Mouse (Mus musculus) neural tube, embryonic 14.5 days (tissue): Measurements from ENCODE around the gene Col4a2. TPM values are rescaled to one million over a fixed set of nuclear protein-coding genes. Genes with fewer than 3 reads are reported as not detected.

Experiments
- ATAC-seq: fragments of 200-750 bp; cut with Nextera tagmentation; 2 replicates; pipeline ENCODE4 v1.8.0; 2017; ENCODE audit warnings: low read depth, mild to moderate bottlenecking, moderate TSS enrichment, moderate library complexity
- H3K27ac ChIP-seq: fragments of 300-500 bp; sonication (generic); 2 replicates; pipeline ENCODE4 v1.5.1; 2014; ENCODE audit warnings: low read depth, mild to moderate bottlenecking, control low read depth, low read length, moderate library complexity, mixed read lengths
- H3K27me3 ChIP-seq: fragments of 300-500 bp; sonication (generic); 2 replicates; pipeline ENCODE4 v1.6.1; 2014; ENCODE audit warnings: low read length; ENCODE audit not compliant: control insufficient read depth, insufficient read depth
- H3K36me3 ChIP-seq: fragments of 300-500 bp; sonication (generic); 2 replicates; pipeline ENCODE4 v1.6.1; 2014; ENCODE audit warnings: low read length, mixed read lengths; ENCODE audit not compliant: control insufficient read depth, insufficient read depth
- H3K4me1 ChIP-seq: fragments of 300-500 bp; sonication (generic); 2 replicates; pipeline ENCODE4 v1.6.1; 2014; ENCODE audit warnings: low read length; ENCODE audit not compliant: control insufficient read depth, insufficient read depth
- H3K4me2 ChIP-seq: fragments of 300-500 bp; sonication (generic); 2 replicates; pipeline ENCODE4 v1.6.1; 2014; ENCODE audit warnings: mild to moderate bottlenecking, low read depth, low read length, control low read depth
- H3K4me3 ChIP-seq: fragments of 300-500 bp; sonication (generic); 2 replicates; pipeline ENCODE4 v1.5.1; 2014; ENCODE audit warnings: low read depth, low read length, control low read depth, mixed read lengths
- H3K9ac ChIP-seq: fragments of 300-500 bp; sonication (generic); replicated peaks from 2 replicates; pipeline ENCODE4 v1.6.1; 2014; ENCODE audit warnings: low read depth, mild to moderate bottlenecking, control low read depth, low read length, mixed read lengths
- H3K9me3 ChIP-seq: fragments of 300-500 bp; sonication (generic); 2 replicates; pipeline ENCODE4 v1.6.1; 2016; ENCODE audit warnings: low read length; ENCODE audit not compliant: control insufficient read depth
- WGBS: fragments of 180-500 bp; shearing (Covaris S2); extraction: QIAGEN DNeasy Blood & Tissue Kit; methylation state at CpG from one replicate; pipeline ENCODE4 v1.1.7; 2014; 5-methylcytosine and 5-hydroxymethylcytosine counted together
- polyA plus RNA-seq: library from polyadenylated mRNA; unstranded; fragments of >200 nt; fragmentation: Nextera tagmentation; extraction: Ambion mirVana; gene quantifications from 2 replicates; pipeline ENCODE4 v1.2.1, GENCODE M21; 2014

Col4a2 gene
- polyA plus RNA-seq, 1 experiment from 2014 or later, result 11.8 TPM

DNA sequence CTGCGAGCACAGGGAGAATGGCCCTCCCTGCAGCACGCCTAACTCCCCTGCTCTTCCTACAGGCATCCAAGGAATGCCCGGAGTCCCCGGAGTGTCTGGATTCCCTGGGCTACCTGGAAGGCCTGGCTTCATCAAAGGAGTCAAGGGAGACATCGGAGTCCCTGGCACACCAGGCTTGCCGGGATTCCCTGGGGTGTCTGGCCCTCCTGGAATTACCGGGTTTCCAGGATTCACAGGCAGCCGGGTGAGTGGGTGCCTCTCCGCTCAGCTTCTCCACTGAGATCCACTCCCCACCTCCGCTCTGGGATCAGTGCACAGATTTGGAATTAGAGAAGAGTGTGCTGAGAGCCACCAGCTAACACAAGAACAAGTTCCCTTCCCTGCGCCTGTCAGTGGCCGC is 125.3 kb downstream of the Col4a2 start:
- Histone ChIP-seq H3K9me3 (no peaks in the 10 kb centered on the region), H3K36me3 (no peaks in the 10 kb centered on the region), H3K9ac (no peak overlapping the region), H3K4me2 (no peak overlapping the region), H3K4me1 (no peaks in the 10 kb centered on the region), H3K27me3 (no peaks in the 10 kb centered on the region), H3K27ac (no peak overlapping the region), H3K4me3 (no peak overlapping the region)
- ATAC-seq, result no peak
- WGBS, result 60% methylated on average over 12 of the region's 12 CpGs

DNA sequence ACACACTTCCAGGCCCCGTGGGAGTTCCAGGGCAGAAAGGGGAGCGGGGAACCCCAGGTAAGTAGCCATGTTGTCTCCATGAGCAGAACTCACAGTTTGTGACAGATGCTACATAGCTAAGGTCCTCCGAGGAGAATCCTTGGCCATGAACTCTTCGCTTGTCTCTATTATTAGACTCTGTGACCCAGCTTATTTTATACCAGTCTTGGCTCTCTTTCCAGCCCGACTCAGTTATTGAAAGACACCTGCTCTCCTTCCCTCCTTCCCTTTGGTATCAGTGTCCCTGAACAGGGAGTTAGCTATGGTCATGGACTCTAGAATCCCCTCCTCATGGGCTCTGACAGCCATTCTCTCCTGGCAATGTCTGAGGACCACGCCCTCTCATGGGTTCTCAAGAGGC is 128.7 kb downstream of the Col4a2 start:
- ATAC-seq, result no peak
- 95% methylated on average over 6 of the region's 6 CpGs for WGBS
- H3K27ac ChIP-seq, result no peak overlapping the region

DNA sequence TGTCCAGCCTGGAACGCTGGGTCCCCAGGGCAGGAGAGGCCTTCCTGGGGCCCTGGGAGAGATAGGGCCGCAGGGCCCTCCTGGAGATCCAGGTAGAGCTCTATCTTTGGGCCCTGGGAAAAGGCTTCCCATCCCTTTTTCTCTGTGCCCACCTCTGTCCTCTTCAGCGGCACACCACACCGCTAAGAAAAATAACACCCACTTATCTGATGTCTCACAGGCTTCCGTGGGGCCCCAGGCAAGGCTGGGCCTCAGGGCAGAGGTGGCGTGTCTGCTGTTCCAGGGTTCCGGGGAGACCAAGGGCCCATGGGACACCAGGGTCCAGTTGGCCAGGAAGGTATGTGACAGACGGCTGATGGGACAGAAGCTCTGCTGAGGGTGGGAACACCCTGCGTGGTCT is 131.0 kb downstream of the Col4a2 start:
- H3K36me3 ChIP-seq, result no peaks in the 10 kb centered on the region
- H3K4me1 ChIP-seq, result no peaks in the 10 kb centered on the region
- WGBS, result 91% methylated on average over 9 of the region's 9 CpGs
- no peaks in the 10 kb centered on the region for H3K9me3 ChIP-seq
- ATAC-seq, result no peak
- no peak overlapping the region for H3K4me2 ChIP-seq
- H3K9ac ChIP-seq, result no peak overlapping the region
- no peak overlapping the region for H3K27ac ChIP-seq
- no peak overlapping the region for H3K4me3 ChIP-seq
- no peaks in the 10 kb centered on the region for H3K27me3 ChIP-seq

More for the DNA sequence above, 128.7 kb downstream of the Col4a2 start:
- Histone ChIP-seq H3K4me3 (no peak overlapping the region), H3K4me2 (no peak overlapping the region), H3K9me3 (no peaks in the 10 kb centered on the region), H3K4me1 (no peaks in the 10 kb centered on the region), H3K27me3 (no peaks in the 10 kb centered on the region), H3K36me3 (no peaks in the 10 kb centered on the region), H3K9ac (no peak overlapping the region)

DNA sequence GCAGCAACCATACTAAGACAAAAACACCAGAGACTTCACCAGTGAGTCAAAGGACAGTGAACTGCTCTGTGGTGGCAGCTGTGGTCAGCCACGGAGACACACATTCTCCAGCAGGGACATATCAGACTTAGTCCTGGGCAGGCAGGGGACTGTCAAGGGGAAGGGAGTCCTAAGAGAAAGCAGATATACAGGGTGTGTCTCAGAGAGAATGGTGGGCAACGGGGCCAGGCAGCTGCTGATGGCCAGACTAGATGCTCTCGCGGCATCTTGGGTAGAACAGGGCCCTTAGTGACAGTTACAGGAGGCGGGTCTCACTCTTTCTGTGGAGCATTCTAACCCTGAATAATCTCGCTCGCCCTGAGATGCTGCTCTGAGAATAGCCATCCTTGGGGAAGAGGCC is 131.6 kb downstream of the Col4a2 start:
- 86% methylated on average over 7 of the region's 7 CpGs for WGBS
- no peak for ATAC-seq
- Histone ChIP-seq H3K9ac (no peak overlapping the region), H3K9me3 (no peaks in the 10 kb centered on the region), H3K4me1 (no peaks in the 10 kb centered on the region), H3K36me3 (no peaks in the 10 kb centered on the region), H3K27me3 (no peaks in the 10 kb centered on the region), H3K4me3 (no peak overlapping the region), H3K4me2 (no peak overlapping the region), H3K27ac (no peak overlapping the region)

DNA sequence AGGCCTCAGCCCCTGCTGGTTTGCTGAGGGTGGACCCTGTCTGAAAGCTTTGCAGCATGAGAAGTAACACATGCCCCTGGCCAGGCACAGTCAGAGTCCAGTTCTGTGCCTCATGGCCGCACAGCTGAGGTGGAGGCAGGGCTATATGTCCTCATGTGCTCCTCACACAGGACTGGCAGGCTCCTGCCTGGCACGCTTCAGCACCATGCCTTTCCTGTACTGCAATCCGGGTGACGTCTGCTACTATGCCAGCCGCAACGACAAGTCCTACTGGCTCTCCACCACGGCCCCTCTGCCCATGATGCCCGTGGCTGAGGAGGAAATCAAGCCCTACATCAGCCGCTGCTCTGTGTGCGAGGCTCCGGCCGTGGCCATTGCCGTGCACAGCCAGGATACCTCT is 133.2 kb downstream of the Col4a2 start:
- H3K27ac ChIP-seq, result no peak overlapping the region
- no peaks in the 10 kb centered on the region for H3K4me1 ChIP-seq
- no peak overlapping the region for H3K9ac ChIP-seq
- H3K27me3 ChIP-seq, result no peaks in the 10 kb centered on the region
- no peak overlapping the region for H3K4me2 ChIP-seq
- 91% methylated on average over 13 of the region's 13 CpGs for WGBS
- no peak for ATAC-seq
- H3K4me3 ChIP-seq, result no peak overlapping the region
- no peaks in the 10 kb centered on the region for H3K36me3 ChIP-seq
- no peaks in the 10 kb centered on the region for H3K9me3 ChIP-seq

DNA sequence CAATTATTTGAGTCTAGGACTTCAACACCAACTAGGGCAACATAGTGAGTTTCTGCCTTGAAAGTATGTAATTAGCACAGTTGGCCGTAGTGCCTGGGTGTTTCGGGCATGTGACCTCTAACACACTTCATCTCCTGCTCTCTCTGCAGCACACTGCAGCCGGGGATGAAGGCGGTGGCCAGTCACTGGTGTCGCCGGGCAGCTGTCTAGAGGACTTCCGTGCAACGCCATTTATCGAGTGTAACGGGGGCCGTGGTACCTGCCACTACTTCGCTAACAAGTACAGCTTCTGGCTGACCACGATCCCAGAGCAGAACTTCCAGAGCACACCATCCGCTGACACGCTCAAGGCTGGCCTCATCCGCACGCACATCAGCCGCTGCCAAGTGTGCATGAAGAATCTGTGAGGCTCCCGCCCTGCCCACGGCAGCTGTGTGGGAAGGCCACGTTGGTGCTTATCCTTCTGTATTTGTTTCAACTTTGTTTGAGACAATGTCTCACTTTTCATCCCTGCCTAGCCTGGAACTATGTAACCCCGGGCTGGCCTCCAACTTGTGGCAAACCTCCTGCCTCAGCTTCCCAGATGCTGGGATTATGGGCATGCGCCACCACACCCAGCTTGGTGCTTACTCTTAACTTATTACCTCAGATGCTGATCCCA is 135.4 kb downstream of the Col4a2 start:
- 95% methylated on average over 23 of the region's 23 CpGs for WGBS
- ATAC-seq, result no peak
- Histone ChIP-seq H3K9ac (no peak overlapping the region), H3K4me1 (no peaks in the 10 kb centered on the region), H3K9me3 (no peaks in the 10 kb centered on the region), H3K4me3 (no peak overlapping the region), H3K27ac (no peak overlapping the region), H3K36me3 (no peaks in the 10 kb centered on the region), H3K27me3 (no peaks in the 10 kb centered on the region), H3K4me2 (no peak overlapping the region)

DNA sequence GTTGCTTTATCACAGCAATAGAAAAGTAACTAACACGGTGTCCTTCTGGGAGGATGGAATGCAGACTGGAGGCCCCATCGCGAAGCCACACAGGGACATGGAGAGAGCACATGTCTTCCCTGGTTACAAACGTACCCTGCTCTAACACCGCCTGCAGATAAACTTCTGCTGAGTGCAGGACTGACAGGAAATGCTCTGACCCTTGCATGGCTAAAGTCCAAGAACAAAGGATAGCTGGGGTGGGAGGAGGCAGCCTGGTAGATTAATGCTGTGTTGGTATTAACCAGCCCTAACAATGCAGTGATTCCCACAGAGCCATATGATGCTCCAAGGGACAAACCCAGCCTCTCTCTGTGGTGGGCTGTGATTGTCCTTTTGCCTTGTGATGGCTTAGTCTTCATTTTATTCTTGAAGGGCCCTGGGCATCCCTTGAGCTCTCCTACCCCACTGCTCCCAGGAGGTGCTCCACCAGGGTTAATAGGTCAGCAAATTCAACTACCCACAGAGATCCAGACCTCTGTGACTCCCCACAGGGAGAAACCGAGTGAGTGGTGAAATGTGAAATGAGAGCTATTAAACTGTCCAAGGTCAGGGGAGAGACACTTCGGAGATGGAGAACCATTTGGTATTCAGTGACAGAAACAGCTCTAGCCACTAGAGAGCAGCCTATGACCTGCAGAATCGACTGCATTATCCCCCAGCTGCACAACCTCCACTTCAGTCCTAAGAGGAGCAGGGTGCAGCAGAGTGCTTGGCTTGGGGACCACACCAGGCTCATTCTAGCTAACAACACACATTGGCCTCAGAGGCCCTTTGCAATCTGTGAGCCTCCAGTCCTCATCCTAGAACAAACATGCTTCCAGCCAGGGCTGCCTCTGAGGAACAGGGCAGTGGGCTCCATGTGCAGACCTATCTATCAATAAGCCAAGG is 137.8 kb downstream of the Col4a2 start:
- Histone ChIP-seq H3K36me3 (no peaks in the 10 kb centered on the region), H3K4me2 (no peak overlapping the region), H3K9ac (no peak overlapping the region), H3K4me3 (no peak overlapping the region), H3K27ac (no peak overlapping the region), H3K9me3 (no peaks in the 10 kb centered on the region), H3K27me3 (no peaks in the 10 kb centered on the region), H3K4me1 (no peaks in the 10 kb centered on the region)
- 30% methylated on average over 8 of the region's 8 CpGs for WGBS
- peak; percentile 51; the same call in 1 of the 2 replicates for ATAC-seq

DNA sequence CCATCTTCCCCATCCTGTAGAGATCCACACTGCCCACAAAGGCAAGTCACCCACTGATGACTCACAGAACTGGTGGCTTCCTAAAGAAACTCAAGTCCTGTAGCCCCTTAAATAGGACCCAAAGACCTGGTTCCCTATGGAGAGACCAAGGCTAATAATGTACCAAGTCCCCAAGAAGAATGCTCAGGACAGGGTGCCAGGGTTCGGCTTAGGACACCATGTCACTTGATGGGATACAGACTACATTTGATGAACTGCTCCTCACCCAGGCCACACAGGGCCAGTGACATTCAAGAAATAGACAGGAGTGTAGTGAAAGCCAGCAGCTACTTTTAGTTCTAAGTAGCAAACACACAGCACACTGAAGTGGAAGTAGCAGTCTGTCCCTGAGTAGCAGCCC is 139.5 kb downstream of the Col4a2 start:
- 95% methylated on average over 1 of the region's 1 CpGs for WGBS
- H3K36me3 ChIP-seq, result no peaks in the 10 kb centered on the region

DNA sequence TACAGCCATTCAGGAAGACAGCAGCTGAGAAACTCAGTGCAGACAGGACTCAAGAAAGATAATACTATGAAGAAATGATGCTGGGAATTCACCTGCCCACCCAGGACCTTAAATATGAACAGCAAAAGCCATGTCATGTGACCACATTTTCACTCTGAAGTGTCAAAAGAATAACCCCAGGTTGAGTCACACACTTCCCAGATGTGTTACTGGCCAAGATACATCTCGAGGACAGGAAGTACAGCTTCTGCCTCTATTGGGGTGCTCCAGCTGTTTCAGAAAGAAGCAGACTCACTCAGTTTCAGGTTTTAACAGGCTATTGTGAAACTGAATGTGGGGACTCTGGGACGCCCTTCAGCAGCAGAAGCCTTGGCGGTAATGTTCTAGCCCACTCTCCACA is 140.0 kb downstream of the Col4a2 start:
- H3K27ac ChIP-seq, result no peak overlapping the region
- 87% methylated on average over 3 of the region's 3 CpGs for WGBS
- H3K4me2 ChIP-seq, result no peak overlapping the region
- no peaks in the 10 kb centered on the region for H3K9me3 ChIP-seq
- no peaks in the 10 kb centered on the region for H3K36me3 ChIP-seq
- no peak overlapping the region for H3K9ac ChIP-seq
- no peaks in the 10 kb centered on the region for H3K27me3 ChIP-seq
- no peak overlapping the region for H3K4me3 ChIP-seq
- ATAC-seq, result no peak
- H3K4me1 ChIP-seq, result no peaks in the 10 kb centered on the region

More for the DNA sequence above, 139.5 kb downstream of the Col4a2 start:
- no peak overlapping the region for H3K27ac ChIP-seq
- no peak overlapping the region for H3K4me3 ChIP-seq
- H3K4me2 ChIP-seq, result no peak overlapping the region
- H3K9me3 ChIP-seq, result no peaks in the 10 kb centered on the region
- no peak overlapping the region for H3K9ac ChIP-seq
- no peaks in the 10 kb centered on the region for H3K27me3 ChIP-seq
- no peak for ATAC-seq
- H3K4me1 ChIP-seq, result no peaks in the 10 kb centered on the region
